Mouse (Mus musculus) CD4-positive, CD25-positive, alpha-beta regulatory T cell (primary cell): ENCODE data around the gene Ptprj. TPM values are rescaled to one million over a fixed set of nuclear protein-coding genes. Genes with fewer than 3 reads are reported as not detected.

ENCODE experiments used
- polyA plus RNA-seq: library from polyadenylated mRNA; unstranded; fragments of 100-300 nt; shearing (Covaris generic); gene quantifications from one replicate; pipeline ENCODE4 v1.2.1, GENCODE M21; 2017

Gene Ptprj
- polyA plus RNA-seq: 6.8 TPM

DNA sequence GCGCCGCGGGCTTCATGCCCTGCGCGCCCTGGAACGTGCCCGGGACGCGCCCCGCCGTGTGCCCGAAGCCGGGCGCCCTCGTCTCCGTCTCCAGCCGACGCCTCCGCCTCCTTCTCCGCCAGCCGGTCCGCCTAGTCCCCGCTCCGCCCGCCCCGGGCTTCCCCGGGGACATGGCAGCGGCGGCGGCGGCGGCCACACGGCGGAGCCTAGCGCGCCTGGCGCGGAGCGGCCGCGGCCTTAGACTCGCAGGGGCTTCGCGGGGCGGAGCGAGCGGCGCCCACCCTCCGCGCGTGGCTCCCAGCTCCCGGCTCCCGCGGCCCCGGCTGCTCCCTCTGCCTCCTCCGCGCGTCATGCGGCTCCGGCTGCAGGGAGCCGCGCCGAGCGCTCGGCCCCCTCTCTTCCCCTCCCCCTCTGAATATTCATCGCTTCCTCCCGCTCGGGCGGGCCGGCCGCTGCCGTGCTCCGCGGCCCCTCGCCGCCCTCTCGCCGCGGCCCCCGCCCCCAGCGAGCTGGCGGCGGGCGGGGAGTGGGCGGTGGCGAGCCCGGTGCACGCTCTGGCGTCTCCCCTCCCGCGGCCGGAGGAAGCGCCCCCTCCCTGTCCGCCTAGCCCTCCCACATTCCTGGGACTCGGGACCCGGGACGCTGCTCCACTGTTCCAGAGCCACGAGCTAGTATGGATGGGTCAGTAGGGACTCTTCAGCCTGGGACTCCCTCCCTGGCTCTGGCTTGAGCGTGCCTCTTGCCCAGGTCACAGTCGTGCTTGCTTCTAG, at the start of gene Ptprj:
Ptprj (minus strand) TSS at position 412 of the 770 bp plus-strand sequence.

DNA sequence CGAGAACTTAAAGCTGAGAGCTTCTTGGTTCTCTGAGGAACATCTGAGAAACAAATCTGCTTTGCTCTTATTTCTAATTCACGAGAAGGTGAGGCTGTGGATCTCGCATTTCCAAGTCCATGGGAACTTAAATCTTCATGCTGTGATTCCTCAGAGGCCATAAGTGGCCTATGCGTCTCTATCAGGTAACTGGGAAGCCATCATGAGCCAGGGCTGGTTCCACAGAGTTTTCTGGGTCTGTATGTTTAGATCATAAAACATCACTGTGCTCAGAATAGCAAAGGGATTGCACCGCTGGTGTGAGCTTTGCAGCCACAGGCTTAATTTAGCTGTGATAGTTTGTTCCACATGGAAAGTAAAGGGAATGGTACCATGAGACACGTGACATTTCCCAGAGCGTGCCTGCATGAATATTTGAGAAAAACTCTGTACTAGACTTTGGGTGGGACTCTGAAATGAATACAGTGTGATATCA, 181.8 kb downstream of the Ptprj start, which contains the start of gene Olfr1274-ps:
Olfr1274-ps (plus strand) TSS at position 51 of the 475 bp plus-strand sequence.

Other genes with a start within 250 kb of the Ptprj start
- not detected for gene Olfr1274-ps, start 182.0 kb downstream of the Ptprj start, polyA plus RNA-seq
- 51.8 TPM for gene Nup160, start 96.6 kb upstream of the Ptprj start, polyA plus RNA-seq
- 198 TPM for gene Fnbp4, start 164.7 kb upstream of the Ptprj start, polyA plus RNA-seq
- not detected for gene Agbl2, start 202.1 kb upstream of the Ptprj start, polyA plus RNA-seq